Mouse (Mus musculus) midbrain, embryonic 11.5 days (tissue): ENCODE measurements around the gene F12. TPM values are rescaled to one million over a fixed set of nuclear protein-coding genes. Genes with fewer than 3 reads are reported as not detected.

Source experiments
- ATAC-seq: fragments of 200-750 bp; cut with Nextera tagmentation; 2 replicates; pipeline ENCODE4 v1.8.0; 2017; ENCODE audit warnings: moderate TSS enrichment, moderate library complexity; ENCODE audit not compliant: low FRiP score
- DNase-seq: peaks from one replicate; pipeline ENCODE4 v3.0.0; 2015; ENCODE audit warnings: low spot score; ENCODE audit errors: missing footprints
- H3K27ac ChIP-seq: fragments of 300-500 bp; sonication (generic); 2 replicates; pipeline ENCODE4 v1.5.1; 2014; ENCODE audit warnings: low read depth, low read length
- H3K27me3 ChIP-seq: fragments of 300-500 bp; sonication (generic); 2 replicates; pipeline ENCODE4 v1.6.1; 2014; ENCODE audit warnings: mild to moderate bottlenecking, low read length, moderate library complexity, mixed read lengths; ENCODE audit not compliant: control insufficient read depth, insufficient read depth
- H3K36me3 ChIP-seq: fragments of 300-500 bp; sonication (generic); 2 replicates; pipeline ENCODE4 v1.6.1; 2014; ENCODE audit warnings: mild to moderate bottlenecking, low read length, moderate library complexity, mixed read lengths; ENCODE audit not compliant: control insufficient read depth, insufficient read depth
- H3K4me1 ChIP-seq: fragments of 300-500 bp; sonication (generic); 2 replicates; pipeline ENCODE4 v1.6.1; 2014; ENCODE audit warnings: low read length; ENCODE audit not compliant: control insufficient read depth, insufficient read depth
- H3K4me2 ChIP-seq: fragments of 300-500 bp; sonication (generic); 2 replicates; pipeline ENCODE4 v1.6.1; 2014; ENCODE audit warnings: mild to moderate bottlenecking, moderate library complexity
- H3K4me3 ChIP-seq: fragments of 300-500 bp; sonication (generic); 2 replicates; pipeline ENCODE4 v1.5.1; 2014; ENCODE audit warnings: low read depth, low read length
- H3K9ac ChIP-seq: fragments of 300-500 bp; sonication (generic); 2 replicates; pipeline ENCODE4 v1.6.1; 2014; ENCODE audit warnings: low read length
- H3K9me3 ChIP-seq: fragments of 300-500 bp; sonication (generic); 2 replicates; pipeline ENCODE4 v1.6.1; 2016; ENCODE audit warnings: low read length; ENCODE audit not compliant: control insufficient read depth
- WGBS: fragments of 180-500 bp; shearing (Covaris S2); extraction: QIAGEN DNeasy Blood & Tissue Kit; methylation state at CpG from one replicate; pipeline ENCODE4 v1.1.7; 2014; 5-methylcytosine and 5-hydroxymethylcytosine counted together
- polyA plus RNA-seq: library from polyadenylated mRNA; unstranded; fragments of >200 nt; fragmentation: Nextera tagmentation; extraction: Ambion mirVana; gene quantifications from 2 replicates; pipeline ENCODE4 v1.2.1, GENCODE M21; 2014

Gene F12
- 0.14 TPM in 1 of 2 replicates, not detected in the other for polyA plus RNA-seq

DNA sequence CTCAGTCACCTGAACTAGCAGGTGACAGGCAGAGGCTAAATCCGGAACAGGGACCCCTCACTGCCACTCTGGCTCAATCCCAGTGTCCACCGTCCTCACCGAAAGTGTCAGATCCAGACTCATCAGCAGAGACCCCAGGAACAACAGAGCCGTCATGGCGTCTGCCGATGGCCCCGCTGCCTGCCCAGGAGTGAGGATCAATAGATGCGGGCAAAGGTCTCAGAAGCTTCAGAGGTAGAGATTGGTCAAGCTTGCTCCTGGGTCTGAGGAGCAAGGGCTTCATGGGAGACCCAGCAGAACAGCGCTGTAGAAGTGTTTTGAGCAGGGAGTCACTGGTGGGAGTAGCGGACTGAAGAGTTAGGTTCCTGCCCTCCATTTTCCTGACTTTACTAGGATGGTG lies at the start of gene F12:
F12 (minus strand) TSS at position 181 of the 400 bp plus-strand sequence.
- ATAC-seq = no peak

DNA sequence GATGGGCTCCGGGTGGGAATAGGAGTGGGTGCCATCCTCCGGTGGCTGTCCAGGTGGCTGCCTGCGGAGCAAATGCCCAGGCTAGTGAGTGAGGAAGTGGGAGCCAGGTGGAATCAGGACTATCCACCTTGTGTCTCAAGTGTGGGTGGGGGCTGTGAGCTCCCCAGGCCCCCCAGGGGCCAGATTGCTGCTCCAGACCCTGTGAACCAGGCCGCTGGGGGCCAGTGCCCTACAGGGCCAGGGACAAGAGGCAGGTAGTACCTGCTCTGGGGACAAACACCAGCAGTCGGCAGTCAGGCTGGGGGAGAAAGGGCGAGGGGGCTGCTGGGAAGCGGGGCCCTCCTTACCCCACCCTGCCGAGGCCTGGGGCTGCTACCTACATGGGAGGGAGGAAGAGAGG lies 49.7 kb upstream of the F12 start:
- H3K9ac ChIP-seq = no peak overlapping the region
- peaks cover 46% of the 10 kb centered on the region for H3K36me3 ChIP-seq

More for the DNA sequence above, at the start of gene F12:
- 84% methylated on average over 10 of the region's 10 CpGs for WGBS
- no peak within 1 kb of the TSS for H3K27ac ChIP-seq
- H3K27me3 ChIP-seq = peaks cover 6% of the 10 kb centered on the region
- no peak within 1 kb of the TSS for H3K4me3 ChIP-seq
- H3K4me1 ChIP-seq = no peaks in the 10 kb centered on the region
- DNase-seq = no peak
- no peak within 1 kb of the TSS for H3K9ac ChIP-seq
- H3K9me3 ChIP-seq = no peaks in the 10 kb centered on the region; the same call in 1 of the 2 replicates
- H3K4me2 ChIP-seq = no peak within 1 kb of the TSS
- no peaks in the 10 kb centered on the region for H3K36me3 ChIP-seq

DNA sequence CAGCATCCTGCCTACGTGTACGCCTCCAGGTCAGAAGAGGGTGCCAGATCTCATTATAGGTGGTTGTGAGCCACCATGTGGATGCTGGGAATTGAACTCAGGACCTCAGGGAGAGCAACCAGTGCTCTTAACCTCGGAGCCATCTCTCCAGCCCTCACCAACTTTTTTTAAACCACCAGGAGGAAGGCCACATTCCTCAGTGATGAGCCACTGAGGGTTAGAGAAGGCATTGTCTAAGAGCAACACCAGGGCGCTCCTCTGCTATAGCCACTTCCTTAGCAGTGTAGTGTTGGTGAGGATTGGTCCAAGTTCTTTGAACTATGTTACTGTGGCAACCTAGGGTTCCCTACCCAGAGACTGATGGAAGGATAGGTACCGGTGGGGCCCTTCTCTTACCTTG lies 49.2 kb upstream of the F12 start:
- Histone ChIP-seq H3K9me3 (no peaks in the 10 kb centered on the region), H3K27me3 (no peaks in the 10 kb centered on the region), H3K4me2 (no peak overlapping the region), H3K27ac (no peak overlapping the region), H3K9ac (no peak overlapping the region), H3K4me1 (peaks cover 53% of the 10 kb centered on the region), H3K36me3 (peaks cover 41% of the 10 kb centered on the region), H3K4me3 (no peak overlapping the region)
- 90% methylated on average over 5 of the region's 5 CpGs for WGBS
- DNase-seq = no peak
- ATAC-seq = no peak

More for the DNA sequence above, 49.7 kb upstream of the F12 start:
- Histone ChIP-seq H3K4me3 (no peak overlapping the region), H3K4me1 (peaks cover 48% of the 10 kb centered on the region), H3K27ac (no peak overlapping the region), H3K4me2 (no peak overlapping the region), H3K27me3 (no peaks in the 10 kb centered on the region), H3K9me3 (no peaks in the 10 kb centered on the region)
- 92% methylated on average over 8 of the region's 8 CpGs for WGBS
- DNase-seq (no peak), ATAC-seq (no peak)

GRCm38 (mm10) chr13:55474621-55475069 lies 48.1 kb upstream of the F12 start:
- no peak for ATAC-seq
- H3K4me2 ChIP-seq = peak overlapping the region; percentile 22
- peak; percentile 98 for DNase-seq
- H3K27ac ChIP-seq = peak overlapping the region; percentile 57
- H3K36me3 ChIP-seq = peaks cover 32% of the 10 kb centered on the region
- no peaks in the 10 kb centered on the region for H3K9me3 ChIP-seq
- no peak overlapping the region; the same call in 1 of the 2 replicates for H3K9ac ChIP-seq
- H3K27me3 ChIP-seq = no peaks in the 10 kb centered on the region
- WGBS = 13% methylated on average over 5 of the region's 5 CpGs
- 0 out of 2 replicates have a peak overlapping the region, but pooled peaks have one; percentile 3 for H3K4me3 ChIP-seq
- H3K4me1 ChIP-seq = peaks cover 61% of the 10 kb centered on the region

- ATAC-seq = no peak
- 57% methylated on average over 11 of the region's 11 CpGs for WGBS
- H3K9me3 ChIP-seq = no peaks in the 10 kb centered on the region
- no peak overlapping the region for H3K4me2 ChIP-seq
- no peak overlapping the region for H3K9ac ChIP-seq
- DNase-seq = no peak
- peak overlapping the region; percentile 25; the same call in 1 of the 2 replicates for H3K27ac ChIP-seq
- H3K36me3 ChIP-seq = peaks cover 29% of the 10 kb centered on the region
- H3K4me1 ChIP-seq = peaks cover 66% of the 10 kb centered on the region
- H3K4me3 ChIP-seq = no peak overlapping the region; the same call in 1 of the 2 replicates
- no peaks in the 10 kb centered on the region for H3K27me3 ChIP-seq
Observed at GRCm38 (mm10) chr13:55473961-55474360, 47.4 kb upstream of the F12 start.

DNA sequence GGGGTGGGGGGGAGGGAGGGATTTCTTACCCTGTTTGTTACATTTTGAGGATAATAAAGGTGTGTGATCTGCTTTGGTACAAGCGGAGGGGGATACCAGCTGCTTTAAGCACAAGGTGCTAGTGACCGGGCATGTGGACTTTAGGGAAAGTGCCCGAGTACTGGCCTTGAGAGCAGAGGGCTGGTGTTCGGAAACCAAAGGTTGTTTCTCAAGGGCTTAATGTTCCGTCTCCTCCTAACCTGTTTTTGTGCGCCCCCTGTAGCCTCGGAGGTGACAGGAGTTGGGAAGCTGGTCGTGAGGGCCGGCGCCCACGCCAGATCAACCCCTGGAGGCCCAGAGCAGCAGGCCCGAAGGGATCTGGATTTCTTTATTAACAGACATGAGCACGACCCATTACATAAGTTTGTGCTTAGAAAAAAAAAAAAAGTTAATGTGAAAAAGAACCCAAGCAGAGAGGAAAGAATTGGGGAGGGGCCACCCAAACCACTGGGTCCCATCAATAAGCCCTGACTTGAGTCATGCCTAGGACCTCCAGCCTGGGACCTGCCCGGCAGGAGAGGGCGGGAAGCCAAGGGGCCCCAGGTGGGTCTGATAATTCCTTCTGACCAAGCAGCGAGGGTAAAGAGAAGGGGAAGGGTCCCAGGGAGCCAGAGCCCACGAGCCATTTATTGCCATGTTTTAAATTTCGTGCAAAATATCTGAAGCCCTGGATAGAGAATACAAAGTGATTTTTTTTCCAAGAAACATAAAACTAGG lies 46.7 kb upstream of the F12 start:
- no peaks in the 10 kb centered on the region for H3K9me3 ChIP-seq
- peak overlapping the region; percentile 79 for H3K9ac ChIP-seq
- peak overlapping the region; percentile 52 for H3K4me3 ChIP-seq
- 17% methylated on average over 18 of the region's 18 CpGs for WGBS
- peaks cover 68% of the 10 kb centered on the region for H3K4me1 ChIP-seq
- peak overlapping the region; percentile 100 for H3K4me2 ChIP-seq
- H3K36me3 ChIP-seq = peaks cover 29% of the 10 kb centered on the region
- H3K27ac ChIP-seq = peak overlapping the region; percentile 82
- no peak for ATAC-seq
- DNase-seq = peak; percentile 93
- no peaks in the 10 kb centered on the region for H3K27me3 ChIP-seq

GRCm38 (mm10) chr13:55472132-55473022 lies 45.8 kb upstream of the F12 start:
- H3K36me3 ChIP-seq = peaks cover 24% of the 10 kb centered on the region
- H3K4me3 ChIP-seq = peak overlapping the region; percentile 52
- no peaks in the 10 kb centered on the region for H3K9me3 ChIP-seq
- H3K4me1 ChIP-seq = peaks cover 68% of the 10 kb centered on the region
- ATAC-seq (peak; percentile 33), DNase-seq (peak; percentile 97)
- peak overlapping the region; percentile 82 for H3K27ac ChIP-seq
- H3K4me2 ChIP-seq = peak overlapping the region; percentile 100
- no peaks in the 10 kb centered on the region for H3K27me3 ChIP-seq
- under 1% methylated on average over 79 of the region's 103 CpGs for WGBS
- H3K9ac ChIP-seq = peak overlapping the region; percentile 79

GRCm38 (mm10) chr13:55471819-55472131 lies 45.2 kb upstream of the F12 start:
- H3K27me3 ChIP-seq = no peaks in the 10 kb centered on the region
- no peak for DNase-seq
- H3K4me3 ChIP-seq = peak overlapping the region; percentile 52
- H3K36me3 ChIP-seq = peaks cover 20% of the 10 kb centered on the region
- WGBS = 1% methylated on average over 31 of the region's 31 CpGs
- peak; percentile 47 for ATAC-seq
- H3K4me2 ChIP-seq = peak overlapping the region; percentile 100
- peak overlapping the region; percentile 82 for H3K27ac ChIP-seq
- H3K9me3 ChIP-seq = no peaks in the 10 kb centered on the region
- peak overlapping the region; percentile 79 for H3K9ac ChIP-seq
- H3K4me1 ChIP-seq = peaks cover 68% of the 10 kb centered on the region
